Mouse (Mus musculus): ENCODE results near the gene Arpp21. TPM values are rescaled to one million over a fixed set of nuclear protein-coding genes. Genes with fewer than 3 reads are reported as not detected.

Arpp21 gene
- polyA plus RNA-seq, 1 experiment = 36.1 TPM

DNA sequence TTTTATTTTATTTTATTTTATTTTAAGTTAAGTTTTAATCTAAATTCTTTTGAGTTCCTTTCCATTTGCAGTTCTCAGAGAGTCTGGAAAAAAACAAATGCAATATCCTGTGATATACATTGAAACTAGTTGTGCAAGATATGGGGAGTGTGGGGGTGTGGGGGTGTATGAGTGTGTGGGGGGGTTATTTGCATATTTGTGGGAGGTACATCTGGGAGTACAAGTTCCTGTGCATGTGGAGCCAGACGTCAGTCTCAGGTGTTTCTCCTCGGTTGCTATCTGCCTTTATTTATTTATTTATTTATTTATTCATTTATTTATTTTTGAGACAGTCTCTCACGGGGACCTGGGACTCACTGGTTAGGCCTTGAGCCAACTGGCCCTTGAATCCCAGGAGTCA, 53.0 kb downstream of the Arpp21 start:
- H3K4me3 ChIP-seq = no peak overlapping the region
- H3K36me3 ChIP-seq (ENCODE audit: control insufficient read depth, insufficient read depth) = no peaks in the 10 kb centered on the region
- no peaks in the 10 kb centered on the region for H3K27me3 ChIP-seq (ENCODE audit: control insufficient read depth, insufficient read depth, insufficient read length)
- H3ac ChIP-seq (ENCODE audit: control insufficient read depth, insufficient read length) = no peak overlapping the region
- TF ChIP-seq MYOD1 (IDR thresholded peaks at IDR 0.05; ENCODE audit: control insufficient read depth in 1 of 3, insufficient read length in 2 of 3, low read depth in 2 of 3) = no peak
- no peak for TF ChIP-seq POLR2A (IDR thresholded peaks at IDR 0.05; ENCODE audit: insufficient read length, low read depth)
- TF ChIP-seq MAX (IDR thresholded peaks at IDR 0.05; ENCODE audit: low read depth) = no peak
- no peak for TF ChIP-seq TCF12 (IDR thresholded peaks at IDR 0.05; ENCODE audit: insufficient read depth, poor library complexity, severe bottlenecking)
- no peak for TF ChIP-seq REST (IDR thresholded peaks at IDR 0.05; ENCODE audit: insufficient read depth, insufficient read length)
- no peak for TF ChIP-seq CEBPB (IDR thresholded peaks at IDR 0.05; ENCODE audit: insufficient read depth, poor library complexity, severe bottlenecking)
- TF ChIP-seq POLR2AphosphoS2 (IDR thresholded peaks at IDR 0.05; ENCODE audit: insufficient read length, low read depth) = no peak
- TF ChIP-seq TCF3 (IDR thresholded peaks at IDR 0.05; ENCODE audit: insufficient read length, low read depth) = no peak
- TF ChIP-seq E2F4 (IDR thresholded peaks at IDR 0.05; ENCODE audit: insufficient read depth) = no peak
- TF ChIP-seq MYOG (IDR thresholded peaks at IDR 0.05; ENCODE audit: control insufficient read depth in 1 of 3, insufficient read depth in 1 of 3, insufficient read length in 2 of 3, low read depth in 2 of 3) = no peak
- no peak for TF ChIP-seq SRF (IDR thresholded peaks at IDR 0.05; ENCODE audit: control insufficient read depth, insufficient read length, low read depth)
- TF ChIP-seq USF1 (IDR thresholded peaks at IDR 0.05; ENCODE audit: low read depth) = no peak
- no peaks in the 10 kb centered on the region for H3K79me2 ChIP-seq (ENCODE audit: control insufficient read depth, insufficient read depth)
- no peak overlapping the region for H3K4me2 ChIP-seq (ENCODE audit: low read depth)

DNA sequence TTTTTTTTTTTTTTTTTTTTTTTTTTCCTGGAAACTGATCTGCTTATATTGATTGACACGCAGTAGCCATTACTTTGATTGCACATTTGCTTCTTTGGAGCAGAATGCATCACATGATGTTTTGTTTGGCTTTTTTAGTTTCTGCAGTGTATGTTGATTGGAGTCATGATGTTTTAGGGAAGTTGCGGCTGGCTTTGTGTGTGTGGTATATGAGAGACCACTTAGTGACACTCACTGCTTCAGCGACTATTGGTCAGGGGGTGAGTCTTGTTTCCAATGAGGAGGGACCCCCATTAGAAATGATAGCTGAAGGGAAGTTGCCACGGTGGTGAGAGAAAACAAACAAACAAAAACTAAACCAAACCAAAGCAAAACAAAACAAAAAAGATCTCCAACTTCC, 55.7 kb downstream of the Arpp21 start:
- H3K27me3 ChIP-seq (ENCODE audit: control insufficient read depth, insufficient read depth, insufficient read length) = no peaks in the 10 kb centered on the region
- no peaks in the 10 kb centered on the region for H3K79me2 ChIP-seq (ENCODE audit: control insufficient read depth, insufficient read depth)
- H3ac ChIP-seq (ENCODE audit: control insufficient read depth, insufficient read length) = no peak overlapping the region
- no peak overlapping the region for H3K4me3 ChIP-seq
- no peak overlapping the region for H3K4me2 ChIP-seq (ENCODE audit: low read depth)
- no peak for TF ChIP-seq TCF3 (IDR thresholded peaks at IDR 0.05; ENCODE audit: insufficient read length, low read depth)
- no peak for TF ChIP-seq POLR2A (IDR thresholded peaks at IDR 0.05; ENCODE audit: insufficient read length, low read depth)
- no peak for TF ChIP-seq CEBPB (IDR thresholded peaks at IDR 0.05; ENCODE audit: insufficient read depth, poor library complexity, severe bottlenecking)
- TF ChIP-seq TCF12 (IDR thresholded peaks at IDR 0.05; ENCODE audit: insufficient read depth, poor library complexity, severe bottlenecking) = no peak
- TF ChIP-seq POLR2AphosphoS2 (IDR thresholded peaks at IDR 0.05; ENCODE audit: insufficient read length, low read depth) = no peak
- TF ChIP-seq REST (IDR thresholded peaks at IDR 0.05; ENCODE audit: insufficient read depth, insufficient read length) = no peak
- TF ChIP-seq MYOD1 (IDR thresholded peaks at IDR 0.05; ENCODE audit: control insufficient read depth in 1 of 3, insufficient read length in 2 of 3, low read depth in 2 of 3) = no peak
- no peak for TF ChIP-seq MAX (IDR thresholded peaks at IDR 0.05; ENCODE audit: low read depth)
- no peak for TF ChIP-seq MYOG (IDR thresholded peaks at IDR 0.05; ENCODE audit: control insufficient read depth in 1 of 3, insufficient read depth in 1 of 3, insufficient read length in 2 of 3, low read depth in 2 of 3)
- no peak for TF ChIP-seq E2F4 (IDR thresholded peaks at IDR 0.05; ENCODE audit: insufficient read depth)
- TF ChIP-seq USF1 (IDR thresholded peaks at IDR 0.05; ENCODE audit: low read depth) = no peak
- no peaks in the 10 kb centered on the region for H3K36me3 ChIP-seq (ENCODE audit: control insufficient read depth, insufficient read depth)

DNA sequence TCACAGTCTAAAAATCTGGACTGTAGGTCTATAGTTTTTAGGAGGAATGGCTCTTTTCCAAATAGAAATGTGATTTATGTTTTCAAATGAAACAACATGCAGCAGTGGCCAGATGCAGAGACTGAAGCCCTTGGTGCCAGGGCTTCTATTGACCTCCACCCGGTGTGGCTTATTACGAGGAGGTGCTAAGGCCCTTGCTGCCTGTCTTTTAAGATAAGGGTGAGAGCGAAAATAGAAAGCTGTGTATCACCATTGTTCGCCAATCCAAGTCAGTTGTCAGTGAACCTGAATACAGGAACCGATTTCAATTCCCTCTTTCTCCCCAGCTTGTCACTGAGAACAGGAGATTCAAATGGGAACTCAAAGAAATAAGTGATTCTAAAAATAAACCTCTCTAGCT, 57.3 kb downstream of the Arpp21 start:
- H3K27me3 ChIP-seq (ENCODE audit: control insufficient read depth, insufficient read depth, insufficient read length) = no peaks in the 10 kb centered on the region
- no peak overlapping the region for H3K4me3 ChIP-seq
- no peaks in the 10 kb centered on the region for H3K36me3 ChIP-seq (ENCODE audit: control insufficient read depth, insufficient read depth)
- no peak for TF ChIP-seq E2F4 (IDR thresholded peaks at IDR 0.05; ENCODE audit: insufficient read depth)
- TF ChIP-seq SRF (IDR thresholded peaks at IDR 0.05; ENCODE audit: control insufficient read depth, insufficient read length, low read depth) = no peak
- TF ChIP-seq MAX (IDR thresholded peaks at IDR 0.05; ENCODE audit: low read depth) = no peak
- no peak for TF ChIP-seq TCF12 (IDR thresholded peaks at IDR 0.05; ENCODE audit: insufficient read depth, poor library complexity, severe bottlenecking)
- TF ChIP-seq POLR2AphosphoS2 (IDR thresholded peaks at IDR 0.05; ENCODE audit: insufficient read length, low read depth) = no peak
- TF ChIP-seq MYOD1 (IDR thresholded peaks at IDR 0.05; ENCODE audit: control insufficient read depth in 1 of 3, insufficient read length in 2 of 3, low read depth in 2 of 3) = no peak
- no peak for TF ChIP-seq POLR2A (IDR thresholded peaks at IDR 0.05; ENCODE audit: insufficient read length, low read depth)
- no peak for TF ChIP-seq TCF3 (IDR thresholded peaks at IDR 0.05; ENCODE audit: insufficient read length, low read depth)
- no peak for TF ChIP-seq MYOG (IDR thresholded peaks at IDR 0.05; ENCODE audit: control insufficient read depth in 1 of 3, insufficient read depth in 1 of 3, insufficient read length in 2 of 3, low read depth in 2 of 3)
- no peak for TF ChIP-seq USF1 (IDR thresholded peaks at IDR 0.05; ENCODE audit: low read depth)
- TF ChIP-seq CEBPB (IDR thresholded peaks at IDR 0.05; ENCODE audit: insufficient read depth, poor library complexity, severe bottlenecking) = no peak
- no peak for TF ChIP-seq REST (IDR thresholded peaks at IDR 0.05; ENCODE audit: insufficient read depth, insufficient read length)
- H3K4me2 ChIP-seq (ENCODE audit: low read depth) = no peak overlapping the region
- no peak overlapping the region for H3ac ChIP-seq (ENCODE audit: control insufficient read depth, insufficient read length)
- no peaks in the 10 kb centered on the region for H3K79me2 ChIP-seq (ENCODE audit: control insufficient read depth, insufficient read depth)

DNA sequence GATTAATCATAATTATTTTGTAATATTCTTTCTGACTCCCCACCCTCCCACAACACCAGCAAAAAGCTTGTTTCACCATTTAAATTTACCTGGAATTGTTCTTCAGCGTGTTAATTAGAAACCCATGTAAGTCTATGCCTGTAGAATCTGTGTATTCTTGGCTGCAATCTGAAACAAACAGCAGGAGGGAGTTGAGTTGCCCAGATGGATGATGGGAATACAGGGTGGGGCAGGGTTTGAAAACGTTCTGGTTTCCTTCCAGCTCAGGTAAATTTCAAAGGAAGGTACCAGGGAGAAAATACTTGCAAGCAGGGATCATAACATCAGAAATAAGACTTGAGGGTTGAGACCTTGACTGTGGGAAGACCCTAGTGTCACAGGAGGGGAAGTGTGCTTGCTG, 58.2 kb downstream of the Arpp21 start:
- Histone ChIP-seq H3ac (ENCODE audit: control insufficient read depth, insufficient read length) (no peak overlapping the region), H3K36me3 (ENCODE audit: control insufficient read depth, insufficient read depth) (no peaks in the 10 kb centered on the region), H3K79me2 (ENCODE audit: control insufficient read depth, insufficient read depth) (no peaks in the 10 kb centered on the region), H3K27me3 (ENCODE audit: control insufficient read depth, insufficient read depth, insufficient read length) (no peaks in the 10 kb centered on the region), H3K4me3 (no peak overlapping the region), H3K4me2 (ENCODE audit: low read depth) (no peak overlapping the region)
- TF ChIP-seq TCF12 (IDR thresholded peaks at IDR 0.05; ENCODE audit: insufficient read depth, poor library complexity, severe bottlenecking) (no peak), POLR2A (IDR thresholded peaks at IDR 0.05; ENCODE audit: insufficient read length, low read depth) (no peak), TCF3 (IDR thresholded peaks at IDR 0.05; ENCODE audit: insufficient read length, low read depth) (no peak), MYOD1 (IDR thresholded peaks at IDR 0.05; ENCODE audit: control insufficient read depth in 1 of 3, insufficient read length in 2 of 3, low read depth in 2 of 3) (no peak), CEBPB (IDR thresholded peaks at IDR 0.05; ENCODE audit: insufficient read depth, poor library complexity, severe bottlenecking) (no peak), USF1 (IDR thresholded peaks at IDR 0.05; ENCODE audit: low read depth) (no peak), MYOG (IDR thresholded peaks at IDR 0.05; ENCODE audit: control insufficient read depth in 1 of 3, insufficient read depth in 1 of 3, insufficient read length in 2 of 3, low read depth in 2 of 3) (no peak), POLR2AphosphoS2 (IDR thresholded peaks at IDR 0.05; ENCODE audit: insufficient read length, low read depth) (no peak), REST (IDR thresholded peaks at IDR 0.05; ENCODE audit: insufficient read depth, insufficient read length) (no peak), E2F4 (IDR thresholded peaks at IDR 0.05; ENCODE audit: insufficient read depth) (no peak)
